Mouse (Mus musculus) embryonic fibroblast, embryonic 13.5 days (primary cell): ENCODE results near the gene Neurl1a. TPM values are rescaled to one million over a fixed set of nuclear protein-coding genes. Genes with fewer than 3 reads are reported as not detected.

Experiments used
- H3K27ac ChIP-seq: 2 replicates; pipeline ENCODE4 v1.5.1; 2012; ENCODE audit warnings: low read length, control low read depth, inconsistent platforms; ENCODE audit not compliant: insufficient read depth
- H3K4me1 ChIP-seq: 2 replicates; pipeline ENCODE4 v1.6.1; 2011; ENCODE audit warnings: low read length; ENCODE audit not compliant: control insufficient read depth, insufficient read depth
- H3K4me3 ChIP-seq: 2 replicates; pipeline ENCODE4 v1.5.1; 2011; ENCODE audit warnings: mild to moderate bottlenecking, control low read depth, low read length; ENCODE audit not compliant: insufficient read depth
- CTCF ChIP-seq: IDR thresholded peaks from 2 replicates; pipeline ENCODE4 v1.5.1; 2011; ENCODE audit warnings: mild to moderate bottlenecking, control low read depth, low read length, moderate library complexity, borderline replicate concordance; ENCODE audit not compliant: insufficient read depth
- POLR2A ChIP-seq: IDR thresholded peaks from 2 replicates; pipeline ENCODE4 v1.6.1; 2011; ENCODE audit warnings: low read depth, mild to moderate bottlenecking, control low read depth, low read length, moderate library complexity
- polyA plus RNA-seq: library from polyadenylated mRNA; stranded (reverse); fragments of >200 nt; gene quantifications from 2 replicates; pipeline ENCODE4 v1.2.4, GENCODE M21; 2011; ENCODE audit warnings: low read depth; ENCODE audit not compliant: missing spikeins, insufficient read length

Gene Neurl1a
- polyA plus RNA-seq, 1 experiment, result 2.6 TPM

- H3K4me3 ChIP-seq, result peak overlapping the region; percentile 18
- H3K27ac ChIP-seq, result no peak overlapping the region
- TF ChIP-seq CTCF, result no peak
- TF ChIP-seq POLR2A, result peak; percentile 44
- H3K4me1 ChIP-seq, result no peaks in the 10 kb centered on the region
Measured at GRCm38 (mm10) chr19:47240076-47240475, 61.5 kb downstream of the Neurl1a start.

- peak overlapping the region; percentile 18; the same call in 1 of the 2 replicates for H3K4me3 ChIP-seq
- TF ChIP-seq CTCF (no peak), POLR2A (no peak)
- no peak overlapping the region for H3K27ac ChIP-seq
- H3K4me1 ChIP-seq, result no peaks in the 10 kb centered on the region
Measured at GRCm38 (mm10) chr19:47240957-47241356, 62.3 kb downstream of the Neurl1a start.

- Histone ChIP-seq H3K4me3 (no peak overlapping the region), H3K27ac (no peak overlapping the region), H3K4me1 (no peaks in the 10 kb centered on the region)
- TF ChIP-seq POLR2A (no peak), CTCF (no peak)
Measured at GRCm38 (mm10) chr19:47242227-47242626, 63.6 kb downstream of the Neurl1a start.

GRCm38 (mm10) chr19:47245512-47245911, 66.9 kb downstream of the Neurl1a start:
- H3K4me1 ChIP-seq, result no peaks in the 10 kb centered on the region
- H3K27ac ChIP-seq, result no peak overlapping the region
- no peak for TF ChIP-seq CTCF
- TF ChIP-seq POLR2A, result no peak
- no peak overlapping the region for H3K4me3 ChIP-seq

- no peaks in the 10 kb centered on the region for H3K4me1 ChIP-seq
- no peak overlapping the region for H3K27ac ChIP-seq
- H3K4me3 ChIP-seq, result no peak overlapping the region
- no peak for TF ChIP-seq POLR2A
- no peak for TF ChIP-seq CTCF
Measured at GRCm38 (mm10) chr19:47247791-47248190, 69.2 kb downstream of the Neurl1a start.

- Histone ChIP-seq H3K27ac (no peak overlapping the region), H3K4me1 (no peaks in the 10 kb centered on the region), H3K4me3 (no peak overlapping the region)
- TF ChIP-seq CTCF, result no peak
- no peak for TF ChIP-seq POLR2A
Measured at GRCm38 (mm10) chr19:47248296-47248695, 69.7 kb downstream of the Neurl1a start.

- no peak for TF ChIP-seq POLR2A
- TF ChIP-seq CTCF, result no peak
- no peaks in the 10 kb centered on the region for H3K4me1 ChIP-seq
- H3K4me3 ChIP-seq, result no peak overlapping the region
- no peak overlapping the region for H3K27ac ChIP-seq
Measured at GRCm38 (mm10) chr19:47248906-47249568, 70.4 kb downstream of the Neurl1a start.

GRCm38 (mm10) chr19:47250931-47251330, 72.3 kb downstream of the Neurl1a start:
- no peak overlapping the region for H3K4me3 ChIP-seq
- no peaks in the 10 kb centered on the region for H3K4me1 ChIP-seq
- H3K27ac ChIP-seq, result no peak overlapping the region
- TF ChIP-seq CTCF (no peak), POLR2A (no peak)

GRCm38 (mm10) chr19:47253053-47253628, 74.5 kb downstream of the Neurl1a start:
- Histone ChIP-seq H3K4me3 (no peak overlapping the region), H3K4me1 (no peaks in the 10 kb centered on the region), H3K27ac (no peak overlapping the region)
- TF ChIP-seq CTCF (no peak), POLR2A (no peak)

- TF ChIP-seq CTCF (no peak), POLR2A (no peak)
- Histone ChIP-seq H3K27ac (no peak overlapping the region), H3K4me3 (no peak overlapping the region), H3K4me1 (no peaks in the 10 kb centered on the region)
Measured at GRCm38 (mm10) chr19:47255036-47255435, 76.4 kb downstream of the Neurl1a start.
